Mouse (Mus musculus): ENCODE measurements around the gene Myog.

Gene Myog

DNA sequence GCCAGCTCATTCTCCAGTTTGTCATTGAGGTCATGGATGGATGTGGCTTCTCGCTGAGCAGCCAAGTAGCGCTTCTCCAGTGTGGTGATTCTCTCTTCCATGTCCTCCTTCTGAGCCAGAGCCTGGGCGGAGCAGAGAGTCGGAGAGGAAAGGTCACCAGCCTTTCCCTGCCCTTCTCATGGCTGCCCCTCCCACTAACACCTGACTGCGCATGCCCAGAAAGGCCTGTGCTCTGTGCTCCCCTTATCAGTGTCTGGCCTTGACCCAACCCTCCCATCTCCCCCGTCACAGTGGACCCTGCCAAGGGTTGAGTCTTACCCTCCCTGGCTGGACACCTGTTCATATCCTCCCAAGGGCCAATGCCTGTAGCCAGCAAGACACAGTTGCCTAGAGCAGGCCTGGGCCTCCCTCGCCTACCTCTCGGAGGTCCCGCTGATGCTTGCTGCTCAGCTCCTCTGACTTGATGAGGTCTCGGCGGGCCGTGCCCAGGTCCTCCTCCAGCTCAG is 37.1 kb downstream of the Myog start:
- DNase-seq (ENCODE audit: low spot score), result no peak

DNA sequence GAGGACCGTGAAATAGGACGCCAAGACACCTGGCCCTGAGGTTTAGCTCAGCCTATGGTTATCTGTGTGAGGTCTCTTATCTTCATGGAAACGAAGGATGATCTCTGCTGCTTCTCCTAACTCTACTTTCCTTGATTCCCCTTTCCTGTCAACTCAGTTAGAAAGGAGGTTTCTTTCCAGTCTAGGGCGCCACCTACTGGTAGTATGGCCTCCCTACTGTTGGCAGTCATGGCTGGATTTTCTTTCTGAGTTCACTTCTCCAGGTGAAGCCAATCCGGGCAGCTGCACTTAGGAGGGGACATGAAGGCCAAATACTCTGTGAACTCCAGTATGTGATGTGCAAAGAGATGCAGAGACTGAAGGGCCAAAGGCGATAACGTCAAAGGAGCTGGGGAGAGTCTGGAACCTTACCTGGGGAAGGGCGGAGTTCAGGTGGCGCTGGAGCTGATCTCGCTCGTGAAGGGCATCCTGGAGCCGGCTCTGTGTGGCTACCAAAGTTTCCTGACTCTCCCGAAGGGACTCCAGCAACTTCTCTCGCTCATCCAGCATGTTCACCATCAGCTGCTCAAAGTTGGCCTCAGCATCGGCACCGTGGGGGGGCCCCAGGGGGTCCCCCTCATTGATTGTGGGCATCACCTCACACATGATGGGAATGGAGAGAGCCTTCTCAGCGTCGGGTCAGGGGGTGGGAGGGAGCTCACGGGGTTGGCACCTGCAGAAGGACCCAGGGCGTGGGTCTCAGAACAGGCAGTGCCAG is 42.3 kb downstream of the Myog start:
- DNase-seq (ENCODE audit: low spot score), result peak; percentile 89

DNA sequence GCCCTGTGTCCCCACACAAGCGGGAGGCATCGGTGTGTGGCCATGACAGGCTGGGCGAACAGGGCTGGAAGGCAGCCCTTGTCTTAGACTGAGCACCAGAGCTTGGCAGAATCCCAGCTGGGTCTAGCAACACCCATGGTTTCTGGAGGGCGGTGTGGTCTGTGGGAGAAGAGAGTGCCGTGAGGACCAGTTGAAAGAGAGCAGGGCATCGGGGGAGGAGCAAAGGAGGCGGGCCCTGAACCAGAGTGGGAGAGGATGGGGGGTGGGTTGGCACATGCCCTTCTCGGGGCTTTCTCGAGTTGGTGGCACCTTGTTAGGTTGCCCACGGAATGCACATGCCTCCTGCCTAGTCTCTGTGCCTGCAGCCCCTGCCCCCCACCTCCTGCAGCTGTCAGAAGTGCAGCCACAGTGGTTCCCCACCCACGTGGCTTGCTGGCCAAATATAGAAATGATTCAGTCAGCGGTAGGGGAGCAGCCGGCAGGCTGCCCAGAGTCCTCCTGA is 43.0 kb downstream of the Myog start, which contains the start of gene Ppfia4:
TSS of gene Ppfia4 (minus strand) at position 159 of the 502 bp plus-strand sequence.
- peak; percentile 65 for DNase-seq (ENCODE audit: low spot score)

DNA sequence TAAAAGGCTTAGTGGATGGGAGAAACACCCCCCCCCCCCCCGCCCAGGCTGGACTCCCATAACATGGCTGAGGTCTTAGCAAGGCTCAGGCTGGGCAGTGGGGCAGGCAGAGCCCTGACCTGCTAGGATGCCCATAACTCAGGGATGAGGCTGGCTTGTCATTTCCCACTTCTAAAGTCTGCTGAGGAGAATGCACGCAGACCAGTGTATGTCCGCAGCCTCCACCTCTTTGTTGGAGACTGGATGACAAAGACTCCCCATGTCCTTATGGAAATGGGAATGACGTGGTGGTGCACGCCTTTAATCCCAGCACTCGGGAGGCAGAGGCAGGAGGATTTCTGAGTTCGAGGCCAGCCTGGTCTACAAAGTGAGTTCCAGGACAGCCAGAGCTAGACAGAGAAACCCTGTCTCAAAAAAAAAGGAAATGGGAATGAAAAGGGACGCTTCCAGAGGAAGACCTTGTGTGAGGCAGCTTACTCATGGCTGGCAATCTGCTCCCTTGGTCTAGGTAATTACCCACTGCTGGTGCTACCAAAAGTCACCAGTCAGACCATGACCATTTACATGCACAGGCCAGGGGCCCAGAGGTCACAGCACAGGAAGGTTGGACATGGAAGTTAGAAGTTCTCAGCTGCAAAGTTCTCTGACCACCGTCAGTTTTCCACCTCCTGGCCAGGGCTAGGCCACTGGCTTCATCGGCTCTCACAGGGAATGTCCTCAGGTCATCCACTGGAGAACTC is 43.8 kb downstream of the Myog start:
- no peak for DNase-seq (ENCODE audit: low spot score)

DNA sequence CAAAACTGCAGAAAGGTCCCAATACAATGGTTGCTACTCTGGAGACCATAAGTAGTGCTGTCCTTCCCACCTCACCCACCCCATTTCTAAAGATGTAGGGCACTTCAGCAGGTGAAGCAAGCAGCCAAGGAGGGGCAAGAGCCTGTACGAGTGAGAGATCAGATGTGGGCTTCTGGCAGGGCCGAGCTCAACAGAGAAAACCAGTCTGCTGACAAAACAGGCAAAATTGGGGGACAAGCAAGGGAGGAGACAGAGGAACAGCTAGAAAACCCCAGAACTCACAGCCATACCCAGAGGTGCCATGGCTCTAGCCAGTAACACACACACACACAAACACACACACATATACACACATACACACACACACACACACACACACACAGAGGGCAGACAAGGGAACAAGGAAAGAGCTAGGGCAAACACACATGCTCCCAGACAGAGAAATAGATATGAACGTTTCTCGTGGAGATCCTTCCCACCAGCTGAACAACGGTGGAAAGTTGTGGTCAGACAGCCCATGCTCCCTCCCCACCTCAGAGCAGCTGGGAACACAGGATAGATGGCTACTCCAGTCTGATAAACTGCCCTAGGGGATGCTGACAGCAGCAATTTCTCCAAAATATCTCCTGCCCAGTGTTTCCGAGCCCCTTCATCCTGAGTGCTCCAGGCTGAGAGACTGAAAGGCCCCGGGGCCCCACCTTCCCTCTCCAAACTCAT is 44.5 kb downstream of the Myog start:
- no peak for DNase-seq (ENCODE audit: low spot score)

DNA sequence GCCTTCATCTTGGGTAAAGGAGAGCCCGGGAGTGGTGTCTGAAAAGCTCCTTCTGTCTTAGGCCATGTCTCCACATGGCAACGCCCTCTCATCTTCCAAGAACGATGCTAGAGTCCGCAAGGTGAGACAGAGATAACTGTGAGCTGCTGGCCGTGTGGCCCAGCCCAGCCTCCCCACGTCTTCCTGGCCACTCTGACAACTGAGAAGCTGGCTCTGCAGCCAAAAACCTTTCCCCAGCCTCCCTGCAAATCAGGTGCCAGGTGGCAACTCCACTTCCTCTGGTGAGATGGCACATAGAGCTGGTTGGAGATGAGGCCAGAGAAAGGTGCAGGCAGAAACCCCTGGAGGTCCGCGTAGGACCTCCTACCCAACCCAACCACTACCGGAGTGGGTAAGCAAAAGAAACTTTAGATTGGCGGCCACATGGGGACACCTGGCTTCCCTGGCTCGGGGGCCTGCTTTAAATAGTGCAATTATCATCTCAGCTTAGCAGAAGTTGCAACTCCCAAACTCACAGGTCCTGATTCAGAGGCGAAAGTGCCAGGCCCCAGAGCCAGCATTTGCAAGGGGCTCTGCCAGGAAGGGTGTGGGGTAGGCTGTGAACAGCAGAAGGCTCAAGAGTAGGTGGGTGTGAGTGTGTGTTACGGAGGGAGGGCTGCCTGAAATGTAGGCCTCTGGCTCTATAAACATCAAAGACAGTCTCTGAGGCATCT is 45.6 kb downstream of the Myog start:
- peak; percentile 70 for DNase-seq (ENCODE audit: low spot score)

DNA sequence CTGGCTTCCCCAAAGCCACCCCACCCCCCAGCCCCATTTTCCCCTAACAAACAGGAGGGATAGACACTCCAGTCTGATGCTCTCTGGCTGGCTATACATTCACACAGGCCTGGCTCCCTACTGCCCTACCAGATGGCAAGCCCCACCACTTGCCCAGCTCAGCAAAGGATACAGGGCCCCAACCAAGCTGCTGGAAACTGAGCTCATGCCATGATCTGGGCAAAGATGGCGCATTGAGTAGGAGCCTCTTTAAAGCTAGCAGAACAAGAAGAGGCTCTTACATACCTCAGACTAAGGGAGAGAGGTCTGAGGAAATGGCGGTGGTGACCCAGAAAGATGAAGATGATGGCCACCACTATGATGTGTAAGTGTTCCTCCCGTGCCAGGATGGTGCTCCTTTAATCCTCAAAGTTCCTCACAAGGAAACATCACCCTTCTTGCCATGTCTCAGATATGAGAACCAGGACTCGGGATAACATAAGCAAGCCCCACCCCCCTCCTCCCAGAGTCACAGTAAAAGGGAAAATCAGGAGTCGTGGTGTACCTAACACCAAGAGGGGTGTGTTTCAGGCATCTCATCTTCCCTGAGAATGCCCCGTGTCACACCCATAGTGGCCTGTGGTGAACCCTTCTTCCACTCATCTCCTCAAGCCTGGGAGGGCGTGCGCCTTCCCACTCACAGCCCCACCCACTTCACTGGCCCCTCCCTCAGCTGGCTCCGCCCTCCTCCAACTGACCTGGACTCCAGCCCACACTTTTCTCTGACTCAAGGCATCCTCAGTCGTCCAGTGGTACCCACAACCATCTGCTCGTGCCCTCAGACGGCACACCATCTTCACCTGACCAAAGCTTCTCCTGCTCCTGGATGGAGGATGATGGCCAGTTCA is 46.4 kb downstream of the Myog start:
- DNase-seq (ENCODE audit: low spot score), result no peak

DNA sequence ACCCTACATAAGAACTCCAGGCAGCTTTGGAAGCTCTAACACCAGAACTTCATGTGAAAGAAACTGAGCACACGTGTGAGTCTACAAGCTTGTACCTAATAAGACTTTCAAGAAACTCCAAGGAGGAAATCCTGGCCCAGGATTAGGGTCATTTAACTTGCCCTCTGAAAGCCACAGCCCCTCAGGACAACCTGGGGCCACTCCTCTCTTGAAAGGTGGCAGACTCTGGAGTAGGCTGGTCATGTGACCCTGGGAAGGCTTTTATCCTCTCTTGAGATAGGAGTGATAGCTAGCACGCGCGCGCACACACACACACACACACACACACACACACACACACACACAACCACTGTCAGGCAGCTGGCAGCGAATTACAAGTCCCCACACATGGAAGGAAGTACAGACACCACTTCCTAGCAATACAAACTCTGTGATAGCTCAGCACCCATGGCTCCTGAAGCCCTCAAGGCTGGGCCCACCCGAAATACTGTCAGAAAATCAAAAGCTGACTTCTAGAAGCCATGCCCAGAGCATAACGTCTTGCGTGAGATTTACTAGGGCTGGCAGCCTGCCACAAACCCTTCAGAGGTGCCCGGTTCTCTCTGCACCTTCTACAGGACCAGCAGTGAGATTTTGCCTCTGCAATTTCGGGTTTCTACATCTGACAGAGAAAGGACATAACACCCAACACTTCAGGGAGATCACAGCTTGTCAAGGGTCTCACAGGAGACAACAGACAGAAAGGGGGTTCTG is 47.3 kb downstream of the Myog start:
- DNase-seq (ENCODE audit: low spot score), result no peak

DNA sequence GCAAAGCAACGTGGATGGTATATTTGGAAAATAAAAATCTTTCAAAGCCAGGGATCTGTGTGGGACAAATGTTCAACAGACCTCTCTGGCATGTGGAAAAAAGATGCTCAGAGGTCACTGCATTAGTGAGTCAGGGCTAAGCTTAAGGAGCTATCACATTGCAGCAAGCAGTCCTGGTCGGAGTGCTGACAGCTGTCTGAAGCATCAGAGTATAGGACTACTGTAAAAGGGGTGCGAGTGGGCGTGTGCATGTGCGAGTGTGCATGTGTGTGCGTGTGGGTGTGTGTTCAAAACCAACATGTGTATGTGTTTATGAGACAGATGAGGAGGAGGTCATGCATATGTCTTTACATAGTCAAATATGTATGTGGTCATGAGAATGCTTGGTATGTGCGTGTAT is 49.4 kb downstream of the Myog start:
- no peak for DNase-seq (ENCODE audit: low spot score)

DNA sequence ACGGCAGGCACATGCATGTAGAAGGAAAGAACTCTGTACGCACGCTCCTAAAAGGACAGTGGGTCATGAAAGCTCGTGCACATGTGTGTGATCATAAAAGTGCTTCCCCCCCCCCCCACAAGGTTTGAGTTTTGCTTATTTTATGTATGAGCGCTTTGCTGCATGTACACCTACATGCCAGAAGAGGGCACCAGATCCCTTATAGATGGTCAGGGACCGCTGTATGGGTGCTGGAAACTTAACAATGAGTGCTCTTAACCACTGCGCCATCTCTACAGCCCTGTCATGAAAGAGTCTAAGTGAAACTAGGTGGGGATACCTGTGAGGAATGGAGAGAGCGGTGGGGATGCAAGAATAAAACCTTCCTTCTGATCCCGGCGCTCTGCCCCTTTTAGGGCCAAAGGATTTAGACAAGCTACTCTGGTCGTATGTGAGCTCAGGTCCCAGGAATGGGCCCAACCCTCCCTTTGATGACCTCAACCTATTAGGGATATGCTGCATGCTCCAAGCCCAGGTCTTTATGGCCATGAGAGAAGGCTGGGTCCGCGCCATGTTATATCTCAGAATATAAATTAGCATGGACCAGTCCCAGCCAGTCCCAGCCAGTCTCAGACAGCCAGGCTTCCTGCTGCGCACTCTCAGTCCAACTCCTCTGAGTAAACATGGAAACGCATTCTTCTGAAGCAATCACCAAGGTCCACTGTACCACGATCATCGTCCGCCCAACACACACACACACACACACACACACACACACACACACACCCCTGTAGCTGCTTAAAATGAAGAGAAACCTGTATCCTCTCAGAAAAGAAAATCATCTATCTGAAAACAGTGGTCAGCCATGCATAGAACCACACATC is 50.2 kb downstream of the Myog start:
- DNase-seq (ENCODE audit: low spot score), result no peak

DNA sequence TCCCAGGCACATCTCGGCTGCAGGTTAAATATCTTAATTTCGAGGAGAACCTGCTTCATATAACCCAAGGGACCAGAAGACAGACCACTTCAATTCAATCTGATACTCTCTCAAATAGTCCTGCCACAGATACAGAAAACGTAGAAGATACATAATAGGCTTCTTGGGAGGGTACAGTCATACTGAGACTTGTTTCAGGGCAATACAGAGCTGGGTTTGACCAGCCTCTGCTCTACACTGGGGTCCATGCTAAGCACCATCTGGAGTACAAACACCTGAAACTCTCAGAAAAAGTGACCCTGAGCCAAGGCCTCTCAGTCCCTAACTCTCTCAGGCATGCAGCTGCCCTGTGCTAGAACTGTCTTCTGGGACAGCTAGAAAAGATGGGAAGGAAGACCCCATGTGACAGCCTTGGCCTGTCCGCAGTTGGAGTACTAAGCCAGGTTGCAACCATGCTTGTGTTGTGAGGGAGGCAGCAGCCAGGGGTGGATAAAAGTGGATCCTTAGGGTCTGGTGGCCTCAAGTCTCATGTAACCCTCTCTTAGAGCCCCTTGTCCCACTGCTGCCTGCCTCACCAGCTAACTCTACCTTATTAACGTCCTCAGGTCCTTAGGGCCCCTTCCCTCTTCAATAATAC is 52.0 kb downstream of the Myog start:
- no peak for DNase-seq (ENCODE audit: low spot score)
